Mouse (Mus musculus) adrenal gland, adult (tissue): ENCODE results near the gene E2f1.

ENCODE experiments used
- DNase-seq, 2 experiments: peaks; one replicate each; pipeline ENCODE4 v3.0.0; 2022 to 2023; ENCODE audit warnings: low spot score in 1 of 2; ENCODE audit not compliant: inconsistent age in 2 of 2

E2f1 gene

DNA sequence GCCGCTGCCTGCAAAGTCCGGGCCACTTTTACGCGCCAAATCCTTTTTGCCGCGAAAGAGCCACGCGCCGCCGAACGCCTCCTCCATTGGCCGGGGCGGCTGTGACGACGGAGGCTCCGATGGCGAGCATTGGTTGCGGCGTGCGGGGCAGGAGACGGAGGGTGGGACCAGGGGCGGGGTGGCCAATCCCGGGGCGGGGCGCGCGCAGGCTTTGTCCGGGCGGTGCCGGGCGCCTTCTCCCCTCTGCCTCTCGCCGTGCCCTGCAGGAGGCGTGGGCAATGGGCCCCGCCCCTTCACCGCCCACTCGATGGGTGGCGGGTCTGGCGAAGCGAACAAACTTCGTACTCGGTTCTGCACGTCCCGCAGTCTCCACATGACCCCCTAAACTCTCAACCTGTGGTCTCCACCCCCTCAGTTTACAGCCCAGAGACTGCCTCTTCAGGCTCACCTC is at the start of gene E2f1:
TSS of gene E2f1 (minus strand) at position 57 of the 451 bp plus-strand sequence.
- peak; percentile 95 to 97 for DNase-seq

DNA sequence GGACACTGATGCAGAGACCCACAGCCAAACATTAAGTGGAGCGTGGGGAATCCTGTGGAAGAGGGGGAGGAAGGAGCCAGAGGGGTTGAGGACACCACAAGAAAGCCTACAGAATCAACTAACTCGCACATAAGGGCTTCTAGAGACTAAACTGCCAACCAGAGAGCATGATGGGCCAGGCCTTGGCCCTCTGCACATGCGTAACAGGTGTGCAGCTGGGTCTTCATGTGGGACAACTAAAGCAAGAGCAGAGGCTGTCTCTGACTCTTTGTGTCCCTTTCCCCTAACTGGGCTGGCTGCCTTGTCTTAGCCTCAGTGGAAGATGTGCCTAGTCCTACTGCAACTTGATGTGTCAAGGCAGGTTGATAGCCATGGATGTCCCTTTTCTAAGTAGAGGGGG is 47.4 kb upstream of the E2f1 start:
- DNase-seq = no peak

GRCm38 (mm10) chr2:154615674-154616073 is 46.0 kb upstream of the E2f1 start:
- DNase-seq = no peak

DNA sequence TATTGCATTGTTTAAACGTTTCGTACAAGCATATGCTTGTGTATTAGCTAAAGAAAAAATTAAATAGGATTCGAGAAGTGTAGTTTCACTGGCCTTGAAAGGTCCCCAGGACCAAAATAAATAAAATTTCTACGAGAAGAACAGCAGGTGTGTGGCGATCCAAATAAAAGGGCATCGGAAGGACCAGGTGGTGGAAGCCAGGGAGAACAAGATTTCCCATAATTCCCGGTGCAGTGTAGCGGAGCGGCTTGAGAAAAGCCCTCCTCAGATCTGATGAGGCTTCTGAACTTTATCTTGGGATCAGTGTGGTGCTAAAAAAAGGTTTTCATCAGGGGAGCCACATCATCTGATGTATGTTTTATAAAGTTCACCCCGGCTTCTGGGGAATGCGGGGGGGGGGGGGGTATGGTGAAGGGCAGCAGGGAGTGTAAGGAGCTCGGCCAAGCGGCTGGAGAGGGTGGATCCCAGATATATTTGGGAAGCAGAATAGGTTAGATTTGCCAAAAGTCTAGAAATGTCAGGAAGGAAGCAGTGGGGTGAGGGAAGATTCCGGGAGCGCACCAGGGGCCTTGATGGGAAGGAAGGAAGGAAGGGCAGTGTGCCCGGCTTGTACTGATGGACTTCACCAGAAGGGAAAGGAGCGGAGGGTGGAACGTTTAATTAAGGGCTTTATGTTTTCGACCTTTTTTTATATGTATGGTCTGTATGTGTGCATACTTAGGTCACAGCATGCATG is 45.3 kb upstream of the E2f1 start:
- DNase-seq = peak in 1 of 2 experiments; percentile 64

DNA sequence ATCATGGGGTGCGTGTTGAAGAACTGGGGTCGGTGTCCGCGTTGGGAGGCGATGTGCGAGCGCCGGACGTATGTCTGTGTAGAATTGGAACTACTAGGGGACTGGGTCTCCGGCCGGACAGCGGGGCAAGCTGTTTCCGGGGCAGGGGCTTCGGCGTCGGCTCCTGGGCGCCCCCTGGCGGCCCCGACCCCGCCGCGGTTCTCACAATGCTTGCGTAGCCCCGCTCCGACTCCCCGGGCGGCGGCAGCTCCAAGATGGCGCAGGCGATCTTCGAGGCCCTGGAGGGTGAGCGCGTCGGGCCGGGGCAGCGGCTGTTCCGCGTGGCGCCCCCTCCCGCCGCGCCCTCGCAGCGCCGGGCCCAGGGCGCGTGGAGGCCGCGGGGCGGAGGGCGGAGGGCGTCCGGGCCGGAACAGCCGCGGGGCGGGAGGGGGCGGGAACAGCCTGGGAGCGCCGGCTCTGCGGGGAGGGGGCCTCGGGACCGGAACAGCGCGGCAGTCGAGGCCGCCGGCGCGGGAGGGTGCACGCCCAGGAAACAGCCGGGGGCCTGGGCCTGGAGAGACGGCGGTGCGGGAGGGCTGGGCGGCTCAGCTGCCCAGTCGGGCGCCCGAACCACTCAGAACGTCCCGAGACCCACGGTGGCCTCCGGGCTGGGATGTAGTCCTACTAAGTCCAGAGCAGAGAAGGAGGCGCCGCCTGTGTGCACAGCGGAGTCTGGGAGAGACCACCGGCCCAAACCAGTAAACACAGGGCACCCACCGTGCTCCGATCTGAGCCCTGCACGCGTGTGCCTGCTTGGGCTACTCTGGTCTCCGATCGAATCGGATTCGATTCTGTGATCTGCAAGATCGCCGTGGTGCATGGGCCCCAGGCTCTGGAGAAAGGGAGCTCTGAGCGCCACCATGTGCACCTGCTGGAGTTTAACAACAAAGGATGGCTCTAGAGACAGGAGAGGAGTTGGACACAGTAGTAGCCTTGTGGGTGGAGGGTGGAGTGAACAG is 43.7 kb upstream of the E2f1 start, which contains the start of the genes Zfp341 and 4930519P11Rik:
TSS of gene Zfp341 (plus strand) at position 180 of the 998 bp plus-strand sequence.
TSS of gene 4930519P11Rik (minus strand) at position 320 of the 998 bp plus-strand sequence.
- peak; percentile 94 to 97 for DNase-seq

DNA sequence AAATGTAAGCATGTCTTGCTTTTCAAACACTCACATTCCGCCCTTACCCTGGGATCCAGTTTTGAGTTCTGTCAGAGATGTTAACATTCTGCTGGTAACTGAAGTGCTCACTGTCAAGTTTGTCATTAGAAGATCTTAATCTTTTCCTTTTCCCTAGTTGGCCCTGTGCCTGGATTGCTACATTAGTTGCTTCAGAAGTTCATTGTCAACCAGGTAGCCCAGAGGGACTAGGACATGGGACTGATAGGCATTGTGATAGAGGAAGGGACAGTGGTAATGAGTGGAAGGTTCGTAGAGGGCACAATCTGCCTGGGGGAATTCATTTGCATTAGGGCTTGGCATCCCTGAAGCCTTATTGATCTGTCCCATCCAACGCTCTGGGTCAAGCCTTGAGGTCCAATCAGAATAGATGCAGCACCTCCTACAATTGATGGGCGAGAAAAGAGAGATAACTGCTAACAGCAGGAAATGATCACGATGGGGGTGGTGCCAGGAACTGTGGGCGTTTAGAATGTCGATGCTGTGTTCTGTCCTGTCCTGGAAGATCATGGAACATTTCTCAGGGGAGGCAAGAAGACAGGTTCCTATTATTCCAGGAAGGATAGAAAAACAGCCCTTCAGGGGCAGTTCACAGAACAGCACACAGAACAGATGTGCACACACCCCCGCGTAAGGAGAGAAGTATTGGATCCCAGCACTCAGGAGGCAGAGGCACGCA is 39.5 kb upstream of the E2f1 start:
- no peak for DNase-seq

DNA sequence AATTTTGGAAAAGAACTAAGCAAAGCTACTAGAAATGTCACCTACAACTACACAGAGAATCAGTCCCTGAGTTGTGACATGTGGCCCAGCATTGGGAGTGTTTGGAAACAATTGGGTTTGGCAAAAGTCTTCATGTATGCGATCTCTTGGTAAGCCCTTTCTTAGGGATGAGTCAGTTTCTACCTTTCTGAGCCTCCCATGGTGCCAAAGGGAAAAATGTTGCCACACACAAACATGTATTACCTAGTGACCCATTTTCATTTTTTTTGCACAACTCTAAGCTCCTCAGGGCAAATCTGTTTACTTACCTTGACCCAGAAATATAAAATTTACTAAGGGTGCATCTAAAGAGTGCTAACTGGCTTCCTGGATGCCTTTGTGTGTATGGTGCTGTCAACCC is 37.3 kb upstream of the E2f1 start:
- DNase-seq = no peak

- no peak for DNase-seq
These were observed 34.5 kb upstream of the E2f1 start for GRCm38 (mm10) chr2:154604156-154604555.

GRCm38 (mm10) chr2:154603638-154604153 is 34.0 kb upstream of the E2f1 start, which contains the start of gene Pxmp4:
Gene Pxmp4 (minus strand): TSS chr2:154603708.
- peak; percentile 98 to 100 for DNase-seq

GRCm38 (mm10) chr2:154603007-154603637 is 33.4 kb upstream of the E2f1 start:
- DNase-seq = no peak

- DNase-seq = peak in 1 of 2 experiments; percentile 36
These were observed 31.6 kb upstream of the E2f1 start for GRCm38 (mm10) chr2:154601324-154601723.

- peak in 1 of 2 experiments; percentile 3 for DNase-seq
These were observed 30.9 kb upstream of the E2f1 start for GRCm38 (mm10) chr2:154600586-154600985.

- DNase-seq = peak in 1 of 2 experiments; percentile 36
These were observed 27.7 kb upstream of the E2f1 start for GRCm38 (mm10) chr2:154597399-154597798.

GRCm38 (mm10) chr2:154595775-154596174 is 26.1 kb upstream of the E2f1 start:
- DNase-seq = peak in 1 of 2 experiments; percentile 43

DNA sequence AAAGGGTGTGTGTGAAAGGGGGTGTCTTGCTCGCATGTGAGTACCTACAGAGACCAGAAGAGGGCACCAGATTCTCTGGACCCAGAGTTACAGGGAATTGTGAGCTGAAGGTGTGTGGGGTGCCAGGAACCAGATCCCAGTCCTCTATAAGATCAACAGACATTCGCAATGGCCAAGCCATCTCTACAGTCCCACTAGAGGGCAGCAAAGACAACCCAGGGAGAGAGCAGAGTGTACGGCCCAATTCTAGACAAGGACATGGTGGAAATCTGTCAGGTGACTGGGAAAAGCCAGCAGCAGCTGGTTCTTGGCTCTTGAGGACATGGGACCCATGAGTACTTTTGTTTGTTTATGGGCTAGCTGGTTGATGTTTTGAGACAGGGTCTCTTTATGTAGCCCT is 23.3 kb upstream of the E2f1 start:
- peak in 1 of 2 experiments; percentile 79 for DNase-seq

DNA sequence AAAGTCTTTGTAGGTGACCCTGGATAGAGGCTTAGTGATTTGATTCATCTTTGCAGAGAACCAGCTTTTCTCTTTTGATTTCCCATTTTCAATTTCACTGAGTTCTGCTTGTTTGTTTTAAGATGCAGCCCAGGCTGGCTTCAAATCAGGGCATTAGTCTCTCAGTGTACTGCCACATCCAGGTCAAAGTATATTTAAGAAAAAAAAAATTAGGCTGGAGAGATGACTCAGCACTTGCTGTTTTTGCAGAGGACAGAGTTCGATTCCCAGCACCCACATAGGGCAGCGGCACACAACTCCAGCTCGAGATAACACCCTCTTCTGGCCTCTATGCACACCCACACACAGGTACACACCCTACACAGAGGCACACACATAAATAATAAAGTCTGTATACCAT is 21.5 kb upstream of the E2f1 start:
- peak in 1 of 2 experiments; percentile 23 for DNase-seq

GRCm38 (mm10) chr2:154589051-154589450 is 19.4 kb upstream of the E2f1 start:
- no peak for DNase-seq

- peak in 1 of 2 experiments; percentile 63 for DNase-seq
These were observed 16.7 kb upstream of the E2f1 start for GRCm38 (mm10) chr2:154586405-154586804.

DNA sequence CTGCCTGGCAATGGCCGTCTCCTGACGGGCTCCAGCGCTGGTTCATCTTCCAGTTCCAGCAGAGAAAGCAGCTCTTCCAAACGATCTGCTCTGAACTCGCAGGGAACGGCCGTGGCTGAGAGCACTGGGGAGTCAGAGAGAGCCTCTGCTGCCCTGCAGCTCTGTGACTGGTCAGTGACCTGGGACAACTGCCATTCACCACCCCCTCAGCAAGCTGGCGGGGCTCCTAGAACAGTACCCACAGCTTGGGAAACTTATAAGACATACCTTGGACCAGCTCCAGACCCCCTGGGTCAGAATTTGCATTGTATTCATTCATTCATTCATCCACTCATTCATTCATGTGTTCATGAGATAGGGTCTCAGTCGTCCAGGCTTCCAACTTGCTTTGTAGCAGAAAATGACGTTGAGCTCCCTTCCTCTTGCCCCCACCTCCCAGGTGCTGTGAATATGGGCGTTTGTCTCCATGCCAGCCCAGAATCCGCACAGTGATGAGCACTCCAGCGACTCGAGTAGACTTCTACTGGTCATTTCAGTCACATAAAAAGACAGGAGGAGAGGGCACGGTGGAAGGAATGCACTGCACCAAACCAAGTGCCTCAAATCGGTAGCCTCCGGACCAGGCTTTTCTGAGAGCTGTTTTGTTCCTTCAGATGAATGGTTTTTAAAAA is 15.4 kb upstream of the E2f1 start:
- DNase-seq = no peak
